Mouse (Mus musculus) kidney, adult 11 months (tissue): Measurements from ENCODE around the gene Fads3.

Experiments used
- DNase-seq: peaks from one replicate; pipeline ENCODE4 v3.0.0; 2022

Gene Fads3

DNA sequence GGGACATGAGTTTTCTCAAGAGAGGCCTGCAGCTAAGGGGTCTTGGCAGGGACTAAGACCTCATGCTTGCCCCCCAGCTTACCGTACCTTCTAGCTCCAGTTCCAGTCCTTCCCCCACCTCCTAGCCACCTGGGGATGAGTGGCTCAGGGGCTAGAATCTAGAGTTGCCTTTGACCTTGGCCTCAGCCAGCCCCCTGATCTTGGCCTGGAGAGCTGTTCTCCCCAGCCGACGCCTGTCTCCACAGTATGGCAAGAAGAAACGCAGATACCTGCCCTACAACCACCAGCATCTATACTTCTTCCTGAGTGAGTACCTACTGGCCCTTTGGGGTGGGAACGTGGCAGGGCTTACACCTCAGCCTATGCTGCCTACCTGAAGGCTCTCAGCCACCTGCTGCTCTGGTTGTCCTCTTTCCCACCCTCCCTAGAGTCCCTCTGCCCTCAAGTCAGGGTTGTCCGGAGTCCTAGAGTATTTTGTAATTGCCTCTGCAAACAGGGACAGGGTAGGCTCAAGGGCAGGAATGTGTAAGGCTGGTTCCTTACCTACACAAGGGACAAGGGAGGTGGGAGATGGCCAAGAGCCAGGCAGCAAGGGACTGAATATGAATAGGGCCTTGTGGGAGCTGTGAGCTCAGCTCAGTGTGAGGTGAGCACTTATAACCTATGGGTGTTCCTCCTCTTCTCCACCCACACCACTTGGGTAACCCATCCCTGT lies 13.1 kb downstream of the Fads3 start:
- no peak for DNase-seq

DNA sequence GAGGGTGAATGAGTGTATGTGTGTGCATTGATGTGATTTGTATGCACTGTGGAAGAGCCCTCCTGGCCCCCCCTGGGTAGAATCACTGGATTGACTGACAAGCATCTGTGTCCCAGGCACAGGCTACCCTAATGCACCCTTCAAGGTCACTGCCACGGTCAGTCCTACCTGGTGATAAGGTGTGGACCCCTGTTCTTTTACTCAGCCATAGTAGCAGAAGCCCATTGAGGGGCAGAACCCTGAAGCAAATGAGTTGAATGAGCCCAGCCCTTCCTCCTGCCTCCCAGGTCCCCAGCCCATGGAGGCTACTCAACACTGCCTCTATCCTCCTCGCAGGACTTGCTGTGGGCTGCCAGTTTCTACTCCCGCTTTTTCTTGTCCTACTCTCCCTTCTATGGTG lies 13.9 kb downstream of the Fads3 start:
- DNase-seq, result no peak

DNA sequence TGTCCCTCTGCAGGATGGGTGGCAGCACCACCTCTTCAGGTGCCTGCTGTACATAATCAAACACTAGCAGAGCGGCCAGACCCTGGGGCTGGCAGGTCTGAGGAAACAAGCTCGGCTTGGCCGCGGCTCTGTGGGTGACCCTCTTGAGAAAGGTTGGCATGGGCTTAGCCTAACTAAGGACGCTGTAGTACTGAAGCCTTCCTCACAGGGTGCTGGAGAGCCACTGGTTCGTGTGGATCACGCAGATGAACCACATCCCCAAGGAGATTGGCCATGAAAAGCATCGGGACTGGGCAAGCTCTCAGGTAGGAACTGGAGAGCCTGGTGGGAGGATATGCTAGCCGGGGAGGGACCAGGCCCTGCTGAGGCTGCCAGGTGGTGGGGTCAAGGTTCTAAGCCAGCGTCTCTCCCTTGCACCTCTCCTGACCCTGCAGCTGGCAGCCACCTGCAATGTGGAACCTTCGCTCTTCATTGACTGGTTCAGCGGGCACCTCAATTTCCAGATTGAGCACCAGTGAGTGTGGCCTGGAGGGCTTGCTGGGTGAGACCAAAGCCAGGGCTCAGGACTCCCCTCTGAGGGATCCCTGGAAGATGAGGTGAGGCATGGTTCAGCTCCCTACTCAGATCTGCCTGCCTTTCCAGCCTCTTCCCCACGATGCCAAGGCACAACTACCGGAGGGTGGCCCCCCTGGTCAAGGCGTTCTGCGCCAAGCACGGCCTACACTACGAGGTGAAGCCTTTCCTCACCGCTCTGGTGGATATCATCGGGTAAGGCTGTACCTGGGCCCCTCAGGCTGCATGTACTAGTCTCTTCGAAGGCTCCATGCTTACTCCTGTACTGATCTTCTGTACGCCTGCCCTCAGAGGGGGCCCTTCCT lies 14.7 kb downstream of the Fads3 start:
- peak; percentile 84 for DNase-seq

DNA sequence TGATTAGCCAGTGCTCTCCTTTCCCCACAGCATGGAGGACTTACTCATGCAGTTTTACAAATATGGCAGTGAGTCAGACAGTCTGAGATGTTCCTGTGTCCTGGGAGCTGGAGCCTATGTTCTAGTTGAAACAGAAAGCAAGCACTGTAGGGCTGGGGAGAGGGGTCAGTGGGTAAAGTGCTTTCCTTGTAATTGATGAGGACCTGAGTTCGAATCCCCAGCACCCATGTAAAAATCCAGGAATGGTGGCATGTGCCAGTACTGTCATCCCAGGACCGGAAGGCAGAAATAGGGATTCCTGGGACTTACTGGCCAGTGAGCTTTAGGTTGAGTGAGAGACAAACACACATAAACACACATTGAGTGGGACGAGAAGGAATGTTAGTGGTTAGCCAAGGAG lies 15.3 kb downstream of the Fads3 start:
- no peak for DNase-seq

DNA sequence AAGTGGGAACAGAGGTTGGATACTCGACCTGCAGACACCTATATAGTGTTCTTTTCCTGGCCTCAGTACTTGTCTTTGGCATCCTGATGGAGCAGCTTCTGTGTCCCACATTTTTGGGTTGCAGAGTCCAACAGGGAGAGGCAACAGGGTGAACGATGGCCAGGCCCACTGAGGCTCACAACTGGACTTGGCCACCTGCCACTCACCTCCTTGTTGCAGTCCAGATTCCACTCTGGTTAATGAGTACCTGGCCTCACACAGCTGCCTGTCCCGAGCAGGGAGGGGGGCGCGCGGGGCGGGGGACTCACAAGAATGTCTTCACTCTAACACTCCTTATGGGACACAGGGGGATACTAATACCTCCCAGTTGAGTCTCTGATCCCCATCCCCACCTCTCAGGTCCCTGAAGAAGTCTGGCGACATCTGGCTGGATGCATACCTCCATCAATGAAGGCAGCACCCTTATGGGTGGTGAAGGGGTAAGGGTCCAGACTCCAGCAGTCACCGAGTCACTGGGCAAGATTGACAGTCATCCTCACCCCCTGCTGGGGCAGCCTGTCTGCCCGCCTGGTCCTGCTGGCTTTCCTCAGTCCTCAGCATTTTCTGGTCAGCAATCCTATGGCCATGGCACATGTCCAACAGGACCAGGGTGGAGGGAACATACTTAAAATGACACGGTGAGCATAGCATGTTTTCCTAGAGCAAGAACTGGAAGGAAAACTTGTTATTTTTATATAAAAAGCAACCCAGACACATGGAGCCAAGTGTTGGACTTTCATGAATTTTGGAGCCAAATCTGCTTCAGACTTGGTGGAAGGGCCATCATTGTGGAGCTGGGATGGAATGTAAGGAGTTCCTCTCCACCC lies 16.4 kb downstream of the Fads3 start:
- peak; percentile 95 for DNase-seq

DNA sequence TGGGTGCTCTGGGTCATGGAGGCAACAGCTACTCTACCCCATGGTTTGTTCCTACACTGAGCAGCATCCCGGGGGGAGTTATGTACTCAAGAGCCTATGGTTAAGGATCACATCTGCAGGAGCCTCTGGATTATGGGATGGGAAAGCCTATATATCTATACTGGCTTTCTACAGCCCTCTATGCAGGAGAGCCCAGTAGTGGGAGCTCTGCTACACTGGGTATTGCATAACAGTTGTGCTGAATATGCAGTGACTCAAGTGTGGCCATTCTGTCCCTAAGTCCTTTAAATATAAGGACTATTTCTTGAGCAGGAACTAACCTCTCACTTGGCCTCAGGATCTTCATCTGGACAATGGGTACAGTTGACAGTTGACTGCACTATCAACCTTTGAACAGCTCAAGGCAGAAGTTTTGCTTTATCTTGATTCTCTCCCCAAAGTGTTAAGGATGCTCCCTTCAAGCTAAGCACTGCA lies 17.0 kb downstream of the Fads3 start:
- no peak for DNase-seq

DNA sequence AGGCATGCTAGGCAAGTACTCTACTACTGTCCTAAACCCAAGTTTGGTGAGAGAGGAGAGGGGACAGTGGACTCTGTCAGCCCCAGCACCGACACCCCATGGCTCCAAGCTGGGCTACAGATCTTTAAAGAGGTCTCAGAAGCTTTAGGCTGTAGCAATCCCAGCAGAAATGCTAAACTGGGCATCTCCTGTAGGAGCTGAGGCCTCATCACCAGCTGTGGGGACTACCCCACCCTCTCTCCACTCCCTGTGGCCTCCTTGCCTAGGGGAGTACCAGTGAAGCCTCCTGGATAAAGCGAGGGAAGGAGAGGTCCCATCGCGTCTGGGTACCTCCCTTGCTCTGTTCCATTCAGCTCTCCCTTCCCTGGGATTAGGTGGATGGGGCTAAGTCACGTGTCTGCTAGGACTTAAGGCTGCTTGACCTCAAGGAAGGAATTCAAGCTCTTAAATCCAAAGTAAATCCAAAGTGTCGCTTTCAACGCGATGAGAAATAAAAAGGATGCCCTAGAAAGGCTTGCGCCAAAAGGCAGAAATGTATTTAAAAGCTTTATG lies 17.6 kb downstream of the Fads3 start:
- DNase-seq, result no peak

DNA sequence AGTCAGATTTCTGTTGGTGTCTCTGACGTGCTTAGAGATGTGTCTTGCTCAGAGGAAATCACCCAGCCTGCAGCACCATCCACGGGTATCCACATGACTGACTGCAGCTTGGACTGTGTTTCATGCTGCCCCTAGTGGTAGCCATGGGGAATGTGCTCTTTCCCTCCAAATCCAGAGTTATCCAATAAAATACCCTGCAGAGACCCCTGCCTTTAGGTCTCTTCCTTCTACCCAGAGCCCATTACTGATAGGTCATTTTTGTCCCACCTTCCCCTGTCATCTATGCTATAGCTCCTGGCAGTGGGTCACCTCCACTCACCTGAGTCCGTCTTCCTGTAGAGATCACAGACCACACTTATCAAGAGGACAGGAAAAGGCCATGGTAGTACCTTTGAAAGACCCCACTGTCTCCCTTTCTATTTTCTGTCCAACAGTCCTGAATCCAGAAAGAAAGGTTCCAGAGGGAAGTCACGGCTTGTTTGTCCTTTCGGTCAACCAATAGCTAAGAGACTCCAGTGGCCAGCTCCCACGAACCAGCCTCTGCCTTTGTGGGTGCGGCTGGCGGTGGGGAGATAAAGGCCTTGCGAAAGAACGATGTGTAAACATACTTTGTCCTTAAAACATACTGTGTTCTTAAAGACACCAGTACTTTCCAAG lies 18.7 kb downstream of the Fads3 start:
- DNase-seq, result no peak

DNA sequence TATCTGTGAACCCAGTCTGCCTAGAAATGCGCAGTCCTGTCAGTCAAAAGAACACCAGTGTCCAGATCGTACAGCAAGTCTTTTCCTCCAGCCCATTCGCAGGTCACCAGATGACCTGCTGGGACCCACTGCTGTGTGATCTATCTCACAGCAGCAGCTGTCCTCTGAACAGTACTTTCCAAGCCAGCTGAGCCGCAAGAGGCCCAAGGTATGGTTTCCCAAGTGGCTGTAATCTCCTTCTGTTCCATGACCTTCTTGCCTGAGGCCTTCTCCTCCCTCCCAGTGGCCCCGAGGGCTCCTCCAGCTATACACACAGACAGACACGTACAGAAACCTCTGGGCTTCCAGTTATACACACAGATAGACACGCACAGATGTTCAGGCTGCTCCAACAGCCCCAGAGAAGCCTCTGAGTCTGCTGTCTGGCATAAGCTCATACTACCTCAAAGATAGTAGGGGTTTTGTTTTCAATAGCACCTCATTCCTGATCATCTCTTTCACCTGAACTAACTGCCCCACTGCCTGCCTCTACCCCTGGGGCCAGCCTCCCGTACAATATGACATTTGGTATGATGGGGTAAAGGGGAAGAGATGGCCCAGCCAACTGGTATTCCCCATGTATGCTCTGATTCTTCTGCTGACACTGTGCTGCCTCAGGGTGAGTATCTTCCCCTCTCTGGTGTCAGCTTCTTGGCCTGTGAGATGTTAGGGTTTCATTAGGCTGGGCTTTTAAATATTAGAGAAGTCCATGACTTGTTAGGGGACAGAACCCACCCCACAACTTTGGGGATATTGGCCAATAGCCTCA lies 19.6 kb downstream of the Fads3 start:
- no peak for DNase-seq

DNA sequence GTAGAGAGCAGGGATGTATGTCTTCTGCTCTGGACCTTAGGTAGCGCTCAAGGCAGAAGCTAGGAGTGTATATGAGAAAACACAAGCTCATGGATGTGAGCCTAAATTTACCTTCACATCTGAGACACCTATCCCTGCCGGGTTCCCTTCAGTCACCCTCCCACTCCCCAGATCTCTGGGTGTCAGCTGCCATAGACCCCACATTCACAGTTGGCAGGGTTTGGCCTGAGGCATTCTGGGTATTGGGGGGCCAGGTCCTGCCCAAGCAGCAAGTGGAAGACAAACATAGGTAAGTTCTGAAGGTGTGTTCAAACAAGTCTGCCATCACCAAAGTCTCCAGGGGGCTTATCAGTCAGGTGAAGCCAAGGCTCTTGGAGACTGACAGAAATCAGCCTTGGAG lies 20.3 kb downstream of the Fads3 start:
- DNase-seq, result no peak

DNA sequence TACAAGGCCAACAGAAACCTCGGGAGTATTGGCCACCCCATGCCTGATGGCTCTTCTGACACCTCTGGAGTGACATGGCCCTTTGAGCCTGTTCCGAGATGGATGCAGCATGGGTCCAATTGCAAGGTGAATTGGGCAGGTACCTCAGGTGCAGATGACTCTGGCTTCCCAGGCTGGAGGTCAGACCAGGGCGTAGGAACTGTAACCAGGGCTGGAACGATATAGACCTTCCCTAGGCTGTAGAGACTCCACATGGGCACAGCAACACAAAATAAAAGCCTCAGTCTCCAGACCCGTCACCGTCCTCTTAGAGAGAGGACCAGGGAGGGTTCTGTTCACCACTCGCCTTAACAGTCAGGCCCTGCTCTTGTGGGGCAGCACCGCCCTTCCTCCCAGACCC lies 20.9 kb downstream of the Fads3 start:
- DNase-seq, result no peak

DNA sequence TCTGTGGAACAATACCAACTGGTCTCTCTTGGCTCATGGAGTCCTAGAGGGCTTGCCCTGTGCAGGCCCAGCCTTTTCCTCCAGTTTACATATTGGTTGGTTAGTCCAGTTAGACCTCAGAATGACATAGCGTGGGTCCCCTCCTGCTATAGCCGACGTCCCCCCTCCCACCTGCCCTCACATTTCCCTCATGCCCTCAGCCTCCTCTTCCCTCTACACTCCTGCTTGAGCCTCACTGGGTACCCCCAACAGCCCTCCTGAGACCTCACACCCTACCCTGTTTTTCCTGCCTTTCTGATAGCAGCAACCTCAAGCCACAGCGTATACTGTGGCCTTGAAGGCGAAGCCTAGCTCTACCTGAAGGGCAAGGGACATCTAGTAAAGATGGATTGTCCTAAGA lies 21.5 kb downstream of the Fads3 start:
- no peak for DNase-seq

DNA sequence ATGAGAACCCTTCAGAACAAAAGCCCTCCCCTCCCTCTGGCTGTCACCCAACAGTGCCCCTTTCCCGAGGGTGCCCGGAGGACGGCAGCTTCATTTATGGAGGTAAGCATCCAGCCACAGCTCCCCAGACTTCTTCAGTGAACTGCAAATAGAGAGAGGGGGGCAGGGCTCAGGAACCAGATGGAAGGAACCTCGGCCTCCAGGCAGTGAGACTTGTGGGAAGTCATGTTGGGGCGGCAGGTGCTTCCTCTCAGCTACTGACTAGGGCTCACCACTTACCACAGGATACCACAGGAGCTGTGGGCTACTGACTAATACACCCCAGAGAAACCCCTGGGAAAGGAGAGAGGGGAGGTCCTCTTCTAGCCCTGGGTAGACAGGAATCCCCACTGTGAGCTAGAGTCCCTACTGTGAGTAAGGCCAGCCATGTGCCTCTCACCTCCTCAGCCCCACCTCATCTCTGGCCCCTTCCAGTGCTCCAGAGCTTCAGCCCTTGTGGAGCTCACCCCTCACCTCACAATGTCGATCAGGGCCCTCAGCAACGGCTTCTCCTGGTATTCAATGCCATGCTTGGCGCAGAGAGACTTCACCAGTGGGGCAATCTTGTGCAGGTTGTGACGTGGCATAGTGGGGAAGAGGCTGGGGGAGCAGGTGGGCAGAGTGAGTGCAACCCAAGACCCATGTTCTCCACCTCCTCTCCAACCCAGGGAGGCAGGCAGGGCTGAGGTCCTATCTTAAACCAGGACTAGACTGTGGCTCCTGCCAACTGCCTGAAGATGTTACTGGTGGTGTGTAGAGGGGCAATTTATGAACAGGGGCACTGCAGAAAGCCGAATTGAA lies 23.0 kb downstream of the Fads3 start:
- no peak for DNase-seq

DNA sequence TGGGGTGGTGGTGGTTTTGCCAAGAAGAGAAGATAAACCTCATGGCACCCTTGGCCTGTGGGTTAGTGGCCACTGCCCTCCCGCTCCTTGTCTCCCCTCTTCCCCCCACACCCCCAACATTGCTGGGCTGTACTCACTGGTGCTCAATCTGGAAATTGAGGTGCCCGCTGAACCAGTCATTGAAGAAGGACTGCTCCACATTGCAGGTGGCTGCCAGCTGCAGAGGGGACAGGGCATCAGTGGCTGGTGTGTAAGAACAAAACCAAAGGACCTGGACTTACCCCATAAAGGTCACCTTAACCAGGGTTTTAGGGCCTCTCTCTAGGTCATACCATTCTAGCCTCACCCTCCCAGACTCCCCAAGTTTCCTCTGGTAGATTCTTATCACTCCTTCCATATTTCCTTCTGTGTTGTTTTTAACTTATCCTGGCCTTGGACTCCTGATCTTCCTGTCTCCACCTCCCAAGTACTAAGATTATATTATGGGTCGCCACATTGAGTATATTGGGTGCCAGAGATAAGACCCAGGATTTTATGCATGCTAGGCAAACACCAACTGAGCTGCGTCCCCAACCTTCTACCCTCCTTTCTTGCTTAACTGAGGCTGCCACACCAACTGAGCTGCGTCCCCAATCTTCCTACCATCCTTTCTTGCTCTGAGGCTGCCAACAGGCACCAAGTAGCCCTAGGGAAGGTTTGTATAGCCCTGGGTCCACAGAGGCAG lies 24.3 kb downstream of the Fads3 start:
- DNase-seq, result no peak

DNA sequence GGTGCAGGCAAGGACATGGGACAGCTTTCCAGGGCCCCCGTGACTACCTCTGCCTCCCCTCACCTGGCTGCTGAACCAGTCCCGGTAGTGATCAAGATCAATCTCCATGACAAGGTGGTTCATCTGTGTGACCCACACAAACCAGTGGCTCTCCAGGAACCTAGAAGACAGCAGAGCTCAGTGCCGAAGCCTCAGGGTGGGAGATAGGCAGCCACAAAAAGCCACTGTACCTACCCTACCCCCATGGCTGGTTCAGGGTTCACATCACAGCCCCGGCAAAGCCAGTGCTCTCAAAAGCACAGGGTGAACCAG lies 24.8 kb downstream of the Fads3 start:
- no peak for DNase-seq

DNA sequence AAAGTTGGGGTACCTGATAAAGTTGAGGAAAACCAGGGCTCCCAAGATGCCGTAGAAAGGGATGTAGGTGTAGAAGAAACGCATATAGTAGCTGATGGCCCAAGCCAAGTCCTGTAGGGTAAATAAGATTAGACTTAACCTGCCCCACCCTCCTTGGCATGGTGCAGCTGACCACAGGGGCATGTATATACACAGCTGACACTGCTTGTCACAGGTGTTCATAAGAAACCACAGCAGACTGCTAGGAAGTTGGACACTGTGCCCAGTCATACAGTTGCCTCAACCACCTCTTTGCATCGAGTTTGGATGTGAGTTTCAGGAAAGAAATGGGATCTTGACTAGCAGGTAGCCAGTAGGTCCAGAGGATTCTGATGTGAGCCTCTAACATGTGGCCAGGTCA lies 25.1 kb downstream of the Fads3 start:
- no peak for DNase-seq

DNA sequence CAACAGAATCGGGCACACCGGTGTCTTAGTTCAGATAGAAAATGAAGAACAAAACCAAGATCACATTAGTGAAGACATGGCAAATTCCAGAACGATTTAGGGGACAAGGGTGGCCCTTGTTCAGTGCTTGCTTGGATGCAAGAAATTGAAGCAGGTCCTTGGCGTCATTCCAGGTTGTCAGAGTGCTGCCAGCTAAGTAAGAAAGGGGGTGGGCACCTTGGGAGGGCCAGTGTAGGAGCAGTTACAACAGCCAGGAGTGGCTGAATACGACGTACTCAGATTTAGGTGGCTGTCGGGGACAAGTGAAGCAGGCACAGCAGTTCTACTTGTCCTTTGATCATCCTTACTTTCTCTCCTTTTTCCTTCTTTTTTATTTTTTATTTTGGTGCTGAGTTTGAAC lies 26.3 kb downstream of the Fads3 start:
- DNase-seq, result no peak

DNA sequence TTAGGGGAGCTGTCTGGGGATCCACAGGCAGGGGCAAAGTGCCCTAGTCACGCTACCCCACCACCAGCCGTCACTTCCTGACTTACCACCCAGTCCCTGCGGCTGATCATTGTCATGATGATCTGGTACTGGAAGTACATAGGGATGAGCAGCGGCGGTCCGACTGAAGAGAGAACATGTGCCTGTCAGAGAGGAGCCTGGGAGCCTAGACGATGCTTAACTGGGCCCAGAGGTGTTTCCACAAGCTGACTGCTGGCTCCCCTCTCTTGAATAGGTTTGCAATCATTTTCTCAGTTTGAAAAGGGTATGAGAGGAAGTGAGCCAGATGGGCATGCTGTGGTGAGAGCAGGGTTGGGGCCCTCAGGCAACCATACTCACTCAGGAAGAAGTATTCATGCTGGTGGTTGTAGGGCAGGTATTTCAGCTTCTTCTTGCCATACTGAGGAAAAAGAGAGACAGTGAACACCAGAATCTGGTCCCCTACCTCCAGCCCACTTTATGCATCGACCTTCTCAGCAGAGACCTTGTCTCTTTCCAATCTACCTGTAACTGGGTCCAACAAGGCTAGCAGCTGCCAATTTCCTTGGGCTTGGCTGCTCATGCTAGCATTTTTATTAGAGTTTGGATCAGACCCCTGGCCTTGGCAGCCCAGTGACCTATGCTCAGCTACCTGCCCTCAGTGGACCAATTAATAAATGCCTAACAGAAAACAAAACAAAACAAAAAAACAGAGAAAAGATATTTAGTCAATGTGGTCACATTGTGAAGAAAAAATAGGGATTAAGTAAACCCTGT lies 29.0 kb downstream of the Fads3 start:
- DNase-seq, result peak; percentile 85

DNA sequence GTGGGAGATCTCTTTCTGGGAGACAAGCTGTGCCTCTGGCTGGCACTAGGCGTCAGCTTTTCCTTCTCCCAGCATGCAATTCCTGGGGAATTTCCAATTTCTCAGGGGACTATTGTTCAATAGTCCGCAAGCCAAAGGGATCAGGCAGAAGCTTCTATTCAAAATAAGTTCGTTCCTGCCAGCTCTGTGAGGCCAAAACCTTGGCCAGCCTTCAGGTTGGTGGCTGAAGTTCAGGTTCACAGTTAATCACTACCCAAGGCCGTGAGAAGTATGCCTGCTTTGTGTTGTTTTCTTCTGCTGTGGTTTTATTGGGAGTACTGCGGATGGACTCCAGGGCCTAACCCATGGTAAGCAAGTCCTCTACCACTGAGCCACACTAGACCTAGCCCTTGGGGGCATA lies 29.8 kb downstream of the Fads3 start:
- peak; percentile 90 for DNase-seq
